Mouse (Mus musculus) midbrain, postnatal 0 days (tissue): ENCODE results near the gene Ndufv2. TPM values are rescaled to one million over a fixed set of nuclear protein-coding genes. Genes with fewer than 3 reads are reported as not detected.

ENCODE experiments used
- ATAC-seq: fragments of 200-750 bp; cut with Nextera tagmentation; 2 replicates; pipeline ENCODE4 v1.8.0; 2017; ENCODE audit warnings: moderate number of reproducible peaks, mild to moderate bottlenecking, moderate TSS enrichment, moderate library complexity; ENCODE audit not compliant: low FRiP score
- DNase-seq: peaks from one replicate; pipeline ENCODE4 v3.0.0-alpha.2; 2015; ENCODE audit warnings: low spot score
- H3K27ac ChIP-seq: fragments of 300-500 bp; sonication (generic); 2 replicates; pipeline ENCODE4 v1.5.1; 2014; ENCODE audit warnings: low read depth, mild to moderate bottlenecking, low read length, mixed read lengths
- H3K27me3 ChIP-seq: fragments of 300-500 bp; sonication (generic); 2 replicates; pipeline ENCODE4 v1.6.1; 2014; ENCODE audit warnings: low read length, control low read depth, mixed read lengths; ENCODE audit not compliant: insufficient read depth
- H3K36me3 ChIP-seq: fragments of 300-500 bp; sonication (generic); 2 replicates; pipeline ENCODE4 v1.6.1; 2014; ENCODE audit warnings: low read length, control low read depth, mixed read lengths; ENCODE audit not compliant: insufficient read depth
- H3K4me1 ChIP-seq: fragments of 300-500 bp; sonication (generic); 2 replicates; pipeline ENCODE4 v1.6.1; 2014; ENCODE audit warnings: mild to moderate bottlenecking, control low read depth, antibody characterized with exemption, low read length, mixed read lengths; ENCODE audit not compliant: insufficient read depth
- H3K4me2 ChIP-seq: fragments of 300-500 bp; sonication (generic); 2 replicates; pipeline ENCODE4 v1.6.1; 2014; ENCODE audit warnings: low read depth, mild to moderate bottlenecking, low read length, mixed read lengths; ENCODE audit not compliant: poor library complexity, severe bottlenecking
- H3K4me3 ChIP-seq: fragments of 300-500 bp; sonication (generic); 2 replicates; pipeline ENCODE4 v1.5.1; 2014; ENCODE audit warnings: low read depth, mild to moderate bottlenecking, low read length, moderate library complexity
- H3K9ac ChIP-seq: fragments of 300-500 bp; sonication (generic); replicated peaks from 2 replicates; pipeline ENCODE4 v1.6.1; 2014; ENCODE audit warnings: mild to moderate bottlenecking, low read length, moderate library complexity, mixed read lengths; ENCODE audit not compliant: poor library complexity, severe bottlenecking
- H3K9me3 ChIP-seq: fragments of 300-500 bp; sonication (generic); 2 replicates; pipeline ENCODE4 v1.6.1; 2016; ENCODE audit warnings: low read length, control low read depth
- CTCF ChIP-seq: IDR thresholded peaks from 2 replicates; pipeline ENCODE4 v1.5.1; 2016; ENCODE audit warnings: antibody characterized with exemption, mild to moderate bottlenecking
- WGBS: fragments of 180-500 bp; shearing (Covaris S2); extraction: QIAGEN DNeasy Blood & Tissue Kit; methylation state at CpG from one replicate; pipeline ENCODE4 v1.1.7; 2014; 5-methylcytosine and 5-hydroxymethylcytosine counted together
- polyA plus RNA-seq: library from polyadenylated mRNA; unstranded; fragments of >200 nt; fragmentation: Nextera tagmentation; extraction: Ambion mirVana; gene quantifications from 2 replicates; pipeline ENCODE4 v1.2.1, GENCODE M21; 2015
- total RNA-seq: library from RNA; depleted of rRNA; stranded (reverse); fragments of >200 nt; gene quantifications from 2 replicates; pipeline ENCODE4 v1.2.3, GENCODE M21; 2014

Gene Ndufv2
- total and polyA plus RNA-seq, 2 experiments from 2014 or later = 111 to 419 TPM

DNA sequence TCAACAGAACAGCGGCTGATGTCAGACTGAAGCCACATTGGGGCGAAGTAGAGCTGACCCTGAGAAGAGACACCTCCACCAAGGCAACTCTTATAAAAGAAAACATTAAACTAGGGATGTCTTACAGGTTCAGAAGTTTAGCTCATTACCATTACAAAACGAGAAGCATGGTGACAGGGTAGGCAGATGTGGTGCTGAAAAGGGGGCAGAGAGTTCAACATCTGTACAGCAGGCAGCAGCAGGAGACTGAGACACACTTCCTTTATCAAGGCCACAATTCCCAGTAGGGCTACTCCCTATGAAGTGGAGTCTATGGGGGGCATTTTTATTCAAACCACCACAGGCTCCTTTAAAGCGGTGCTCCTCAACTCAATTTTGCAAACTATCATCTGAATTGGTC is 6.8 kb upstream of the Ndufv2 start:
- H3K36me3 ChIP-seq = no peaks in the 10 kb centered on the region
- no peaks in the 10 kb centered on the region for H3K27me3 ChIP-seq
- no peak overlapping the region for H3K4me3 ChIP-seq
- no peak for DNase-seq
- no peak for ATAC-seq
- no peak for TF ChIP-seq CTCF
- no peak overlapping the region for H3K4me2 ChIP-seq
- no peak overlapping the region for H3K27ac ChIP-seq
- peaks cover 3% of the 10 kb centered on the region; the same call in 1 of the 2 replicates for H3K4me1 ChIP-seq
- no peaks in the 10 kb centered on the region for H3K9me3 ChIP-seq
- H3K9ac ChIP-seq = no peak overlapping the region
- WGBS = 85% methylated on average over 4 of the region's 4 CpGs

DNA sequence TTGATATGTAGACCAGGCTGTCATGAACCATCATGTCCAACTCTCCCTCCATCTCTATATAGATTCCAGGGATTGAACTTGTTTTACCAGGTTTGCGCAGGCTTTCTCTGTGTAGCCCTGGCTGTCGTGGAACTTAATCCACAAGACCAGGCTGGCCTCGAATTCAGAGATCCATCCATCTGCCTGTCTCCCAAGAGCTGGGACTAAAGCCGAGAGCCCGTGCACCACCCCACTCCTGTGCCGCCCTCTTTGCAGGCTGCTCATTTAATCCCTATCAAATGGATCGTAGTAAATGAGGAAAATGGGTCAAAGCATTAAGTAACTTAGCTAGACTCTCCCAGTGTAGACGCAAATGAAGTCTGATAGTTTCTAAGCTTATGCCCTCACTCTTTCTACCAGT is 6.1 kb upstream of the Ndufv2 start:
- Histone ChIP-seq H3K4me2 (no peak overlapping the region), H3K9me3 (no peaks in the 10 kb centered on the region), H3K4me1 (peaks cover 3% of the 10 kb centered on the region; the same call in 1 of the 2 replicates), H3K4me3 (no peak overlapping the region), H3K36me3 (no peaks in the 10 kb centered on the region), H3K27ac (no peak overlapping the region), H3K27me3 (no peaks in the 10 kb centered on the region), H3K9ac (no peak overlapping the region)
- ATAC-seq (no peak), DNase-seq (no peak)
- WGBS = 65% methylated on average over 8 of the region's 8 CpGs
- TF ChIP-seq CTCF = no peak

DNA sequence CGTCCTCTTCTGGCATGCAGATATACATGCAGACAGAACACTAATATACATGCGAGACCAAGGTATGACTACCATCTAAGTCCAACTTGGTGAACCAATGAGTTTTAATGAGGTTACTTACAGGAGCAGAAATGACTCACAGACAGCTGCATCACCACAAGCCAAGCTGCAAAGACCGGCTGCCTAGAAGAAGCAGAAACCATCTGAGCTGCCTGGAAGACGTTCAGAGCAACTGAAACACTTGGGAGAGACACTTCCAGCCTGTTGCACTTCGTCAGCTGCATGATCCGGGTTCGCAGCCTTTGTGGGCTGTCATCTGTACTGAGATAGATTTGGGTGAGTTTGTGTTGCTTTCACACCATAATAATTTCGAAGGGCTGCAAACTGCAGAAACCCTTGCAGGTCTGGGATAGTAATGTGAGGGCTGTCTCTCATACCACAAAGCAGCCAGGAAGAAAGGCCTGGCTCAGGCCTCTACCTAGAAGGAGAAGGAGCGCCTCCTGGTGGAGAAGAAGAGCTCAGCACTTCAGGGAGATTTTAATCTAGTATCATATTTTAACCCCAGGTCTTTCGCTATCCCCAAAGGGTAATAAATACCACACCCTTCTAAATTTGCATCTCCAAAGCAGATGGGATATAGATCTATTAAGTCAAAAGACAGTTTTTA is 5.4 kb upstream of the Ndufv2 start:
- DNase-seq = peak; percentile 80
- WGBS = 58% methylated on average over 10 of the region's 10 CpGs

DNA sequence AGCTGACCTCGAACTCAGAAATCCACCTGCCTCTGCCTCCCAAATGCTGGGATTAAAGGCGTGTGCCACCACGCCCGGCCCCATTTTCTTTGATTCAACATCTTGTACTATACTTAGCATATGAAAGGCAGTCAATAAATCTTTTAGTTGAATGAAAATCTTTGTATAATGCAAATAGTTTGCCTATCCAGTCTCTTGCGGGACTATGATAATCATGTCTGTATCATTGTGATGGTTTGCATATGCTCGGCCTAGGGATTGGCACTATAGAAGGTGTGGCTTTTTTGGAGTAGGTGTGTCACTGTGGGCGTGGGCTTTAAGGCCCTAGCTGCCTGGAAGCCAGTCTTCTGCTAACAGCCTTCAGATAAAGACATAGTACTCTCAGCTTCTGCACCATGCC is 2.7 kb upstream of the Ndufv2 start:
- ATAC-seq (no peak), DNase-seq (no peak)
- H3K4me1 ChIP-seq = no peaks in the 10 kb centered on the region
- no peaks in the 10 kb centered on the region for H3K36me3 ChIP-seq
- H3K4me2 ChIP-seq = no peak overlapping the region
- no peaks in the 10 kb centered on the region for H3K27me3 ChIP-seq
- no peak overlapping the region for H3K4me3 ChIP-seq
- no peaks in the 10 kb centered on the region for H3K9me3 ChIP-seq
- 82% methylated on average over 7 of the region's 7 CpGs for WGBS
- H3K27ac ChIP-seq = no peak overlapping the region
- TF ChIP-seq CTCF = no peak
- no peak overlapping the region for H3K9ac ChIP-seq

More for the DNA sequence above, 5.4 kb upstream of the Ndufv2 start:
- Histone ChIP-seq H3K27me3 (no peaks in the 10 kb centered on the region), H3K9ac (no peak overlapping the region), H3K4me3 (no peak overlapping the region), H3K9me3 (no peaks in the 10 kb centered on the region), H3K4me2 (no peak overlapping the region), H3K4me1 (no peaks in the 10 kb centered on the region), H3K36me3 (no peaks in the 10 kb centered on the region), H3K27ac (no peak overlapping the region)
- ATAC-seq = no peak
- peak; percentile 85 for TF ChIP-seq CTCF

DNA sequence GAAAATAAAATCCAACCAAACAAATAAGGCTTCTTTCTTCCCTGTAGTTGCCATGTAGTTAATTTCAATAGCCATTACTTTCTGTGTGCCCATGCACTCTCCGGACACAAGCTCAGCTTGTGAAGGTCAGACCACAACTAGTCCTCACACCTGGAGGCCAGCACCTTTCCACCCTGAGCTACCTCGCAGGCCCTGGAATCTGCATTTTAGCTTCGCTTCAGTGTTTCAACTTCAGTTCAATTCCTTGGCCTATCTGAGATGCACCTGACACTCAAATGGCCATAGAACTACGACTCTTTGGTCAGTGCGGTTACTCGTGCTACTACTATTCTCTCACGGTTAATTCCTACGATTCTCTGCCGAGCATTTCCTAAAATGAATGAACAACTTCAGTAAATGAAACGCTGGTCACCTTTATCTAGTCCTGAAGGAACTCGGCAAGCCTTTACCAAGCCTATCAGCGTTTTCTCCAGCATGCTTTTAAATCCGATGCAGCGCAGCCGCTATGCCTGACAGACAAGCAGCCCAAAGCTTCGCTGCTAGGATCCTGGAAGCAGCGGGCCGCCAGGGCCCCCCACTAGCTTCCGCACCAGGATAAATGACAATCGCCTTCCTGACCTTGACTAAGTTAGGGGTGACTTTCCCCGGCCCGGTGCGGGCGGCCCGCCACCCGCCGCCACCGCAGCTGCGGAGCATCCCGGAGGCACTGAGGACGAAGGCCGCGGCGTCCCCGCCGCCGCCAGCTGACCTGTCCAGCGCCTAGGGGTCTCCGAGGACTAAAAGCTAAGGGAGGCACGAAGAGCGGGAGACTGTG is 586 bp downstream of the Ndufv2 start:
- WGBS = under 1% methylated on average over 38 of the region's 41 CpGs
- H3K36me3 ChIP-seq = no peaks in the 10 kb centered on the region
- DNase-seq (peak; percentile 36), ATAC-seq (no peak; the same call in 1 of the 2 replicates)
- H3K4me3 ChIP-seq = peak overlapping the region; percentile 95
- H3K4me2 ChIP-seq = peak overlapping the region; percentile 95
- H3K27ac ChIP-seq = peak overlapping the region; percentile 96
- H3K9me3 ChIP-seq = no peaks in the 10 kb centered on the region
- no peak for TF ChIP-seq CTCF
- no peaks in the 10 kb centered on the region for H3K27me3 ChIP-seq
- no peaks in the 10 kb centered on the region for H3K4me1 ChIP-seq
- peak overlapping the region; percentile 92 for H3K9ac ChIP-seq

DNA sequence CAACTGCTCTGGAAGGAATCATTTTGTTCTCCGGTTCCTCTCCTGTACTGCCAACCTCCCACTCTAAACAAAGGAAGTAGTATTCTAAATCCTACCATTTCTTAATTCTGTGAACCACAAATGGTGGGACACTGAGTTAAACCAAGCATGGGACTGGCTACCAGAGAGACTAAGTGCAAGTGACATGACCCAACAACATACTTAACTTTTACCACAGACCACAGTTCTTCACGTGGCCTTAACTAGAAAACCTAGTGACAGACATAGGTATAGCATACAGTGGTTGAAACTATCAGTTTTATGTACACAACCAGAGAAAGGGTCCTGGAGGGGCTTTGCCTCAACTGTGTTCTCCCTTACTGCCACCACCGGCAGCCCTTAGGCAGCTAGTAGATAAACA is 8.7 kb downstream of the Ndufv2 start:
- no peak for ATAC-seq
- H3K36me3 ChIP-seq = no peaks in the 10 kb centered on the region
- 80% methylated on average over 3 of the region's 3 CpGs for WGBS

More for the DNA sequence above, 8.7 kb downstream of the Ndufv2 start:
- no peak for TF ChIP-seq CTCF
- Histone ChIP-seq H3K4me1 (no peaks in the 10 kb centered on the region), H3K4me2 (no peak overlapping the region), H3K9me3 (no peaks in the 10 kb centered on the region), H3K27me3 (no peaks in the 10 kb centered on the region), H3K4me3 (no peak overlapping the region), H3K27ac (no peak overlapping the region), H3K9ac (no peak overlapping the region)
- no peak for DNase-seq
